ENCODE assay signal across 8 mouse cellular contexts in genomic region chr13:54503604-54504521, GRCm38 (mm10). TPM values are rescaled to one million over a fixed set of nuclear protein-coding genes. Genes with fewer than 3 reads are reported as not detected.
DNase-seq lines count a peak whose midpoint lies in the region; ATAC-seq and TF ChIP-seq lines count a peak whose summit lies in the region.

Gene Simc1 (plus strand): TSS chr13:54503779.

- H3K4me1 ChIP-seq in ES-E14 (ENCODE audit: control insufficient read depth in 2 of 2, insufficient read depth in 2 of 2, low read length in 2 of 2, poor library complexity in 1 of 2) = peaks cover 4 to 6% of the 10 kb centered on the region in 2 experiments; a peak in 2 of 4 replicates
- peaks cover 11% of the 10 kb centered on the region for H3K4me1 ChIP-seq in forebrain, embryonic 14.5 days (ENCODE audit: control insufficient read depth, insufficient read depth, low read length)
- peaks cover 7% of the 10 kb centered on the region; the same call in 1 of the 2 replicates for H3K4me1 ChIP-seq in lung, embryonic 14.5 days (ENCODE audit: insufficient read depth)

- no peaks in the 10 kb centered on the region for H3K27me3 ChIP-seq in forebrain, embryonic 14.5 days (replicated peaks; ENCODE audit: control insufficient read depth, insufficient read depth, low read length)
- no peaks in the 10 kb centered on the region for H3K27me3 ChIP-seq in lung, embryonic 14.5 days (ENCODE audit: insufficient read depth, low read length)

- H3K4me3 ChIP-seq in ES-E14 (ENCODE audit: insufficient read depth in 1 of 2, low read depth in 1 of 2, low read length in 2 of 2, poor library complexity in 1 of 2, severe bottlenecking in 1 of 2) = peak within 1 kb of the TSS; percentile 69 to 86
- peak within 1 kb of the TSS; percentile 74 for H3K4me3 ChIP-seq in forebrain, embryonic 14.5 days (ENCODE audit: low read depth, low read length)
- peak within 1 kb of the TSS; percentile 76 for H3K4me3 ChIP-seq in lung, embryonic 14.5 days (ENCODE audit: low read depth, low read length)

- H3K36me3 ChIP-seq in ES-E14 (ENCODE audit: control insufficient read depth, insufficient read depth, low read length, poor library complexity, severe bottlenecking) = no peaks in the 10 kb centered on the region
- no peaks in the 10 kb centered on the region for H3K36me3 ChIP-seq in forebrain, embryonic 14.5 days (ENCODE audit: control insufficient read depth, insufficient read depth, low read length)
- no peaks in the 10 kb centered on the region for H3K36me3 ChIP-seq in lung, embryonic 14.5 days (ENCODE audit: insufficient read depth)

- ATAC-seq in cerebellum, adult (ENCODE audit: insufficient number of reproducible peaks, low FRiP score, low TSS enrichment) = peak; percentile 85
- ATAC-seq in forebrain, embryonic 14.5 days = peak; percentile 91
- ATAC-seq in lung, embryonic 14.5 days (ENCODE audit: insufficient read depth) = peak; percentile 95
- ATAC-seq in neutrophil, adult 5-6 weeks (ENCODE audit: extremely low read depth, insufficient number of reproducible peaks, low FRiP score, poor library complexity, severe bottlenecking) = peak; percentile 84

- H3K9ac ChIP-seq in ES-E14 (ENCODE audit: insufficient read depth, low read depth, low read length, poor library complexity, severe bottlenecking) = peak within 1 kb of the TSS; percentile 84
- peak within 1 kb of the TSS; percentile 87 for H3K9ac ChIP-seq in forebrain, embryonic 14.5 days (ENCODE audit: low read length)
- peak within 1 kb of the TSS; percentile 82 for H3K9ac ChIP-seq in lung, embryonic 14.5 days

- WGBS in forebrain, embryonic 14.5 days = under 1% methylated on average over 100 of the region's 105 CpGs
- WGBS in lung, embryonic 14.5 days = under 1% methylated on average over 102 of the region's 105 CpGs

- no peak within 1 kb of the TSS for H3K27ac ChIP-seq in ES-E14 (ENCODE audit: insufficient read depth, low read depth, low read length, poor library complexity, severe bottlenecking)
- H3K27ac ChIP-seq in forebrain, embryonic 14.5 days (ENCODE audit: low read depth, low read length) = peak within 1 kb of the TSS; percentile 65
- H3K27ac ChIP-seq in lung, embryonic 14.5 days (ENCODE audit: low read depth) = peak within 1 kb of the TSS; percentile 67

- in situ Hi-C loops in ES-E14 (cut with MboI; ENCODE audit: low sequenced_read_pairs in 2 of 2, unreplicated experiment in 2 of 2) = no loop called here

- DNase-seq in ES-E14 (ENCODE audit: low read depth, low spot score) = peak; percentile 36
- peak; percentile 66 for DNase-seq in forebrain, embryonic 14.5 days (ENCODE audit: low spot score)
- peak; percentile 74 to 77 for DNase-seq in heart, postnatal 10 days
- DNase-seq in layer of hippocampus, adult 18-20 months (ENCODE audit: low spot score in 2 of 2) = peak; percentile 30 to 61
- peak; percentile 75 for DNase-seq in lung, embryonic 14.5 days
- DNase-seq in testis, postnatal 14 days (ENCODE audit: low spot score) = peak; percentile 87

- TF ChIP-seq CTCF in lung, embryonic 14.5 days (IDR thresholded peaks at IDR 0.05; ENCODE audit: low read depth) = no peak

- no peaks in the 10 kb centered on the region for H3K9me3 ChIP-seq in ES-E14 (ENCODE audit: control insufficient read depth, insufficient read depth, low read depth, low read length)
- H3K9me3 ChIP-seq in forebrain, embryonic 14.5 days (replicated peaks; ENCODE audit: control insufficient read depth, low read length) = no peaks in the 10 kb centered on the region
- no peaks in the 10 kb centered on the region for H3K9me3 ChIP-seq in lung, embryonic 14.5 days (ENCODE audit: low read depth, low read length)

- intact Hi-C loops in heart, postnatal 10 days (cut with DNase I) = no loop called here

- H3K4me2 ChIP-seq in forebrain, embryonic 14.5 days (ENCODE audit: low read length) = peak within 1 kb of the TSS; percentile 83
- H3K4me2 ChIP-seq in lung, embryonic 14.5 days = peak within 1 kb of the TSS; percentile 89

TF ChIP-seq in ES-E14, 5 proteins besides CTCF, POLR2A, EP300 and RAD21:
- TF ChIP-seq ZNF384 (IDR thresholded peaks at IDR 0.05; ENCODE audit: low read depth, low read length) (no peak), CHD2 (IDR thresholded peaks at IDR 0.05; ENCODE audit: low read depth, low read length) (no peak), ZC3H11A (IDR thresholded peaks at IDR 0.05; ENCODE audit: borderline replicate concordance, low read depth, low read length) (no peak), MAFK (IDR thresholded peaks at IDR 0.05; ENCODE audit: insufficient read depth, low read depth, low read length) (no peak), HCFC1 (IDR thresholded peaks at IDR 0.05; ENCODE audit: borderline replicate concordance, insufficient read depth, low read length) (no peak)

RNA-seq across cellular contexts. Expression of gene Simc1, which starts in this region (rescaled TPM):
- total RNA-seq in ES-E14 (2012; rRNA removed) = 6.9 and 10.8 TPM in 2 replicates
- polyA plus RNA-seq in forebrain, embryonic 14.5 days (2014; fragmentation: Nextera tagmentation; extraction: Ambion mirVana) = 23.0 and 25.9 TPM in 2 replicates
- 1 to 10 TPM; 3.0 to 4.7 TPM for total RNA-seq in heart, postnatal 10 days (2021)
- total RNA-seq in layer of hippocampus, adult 18-20 months (2021) = 10 to 100 TPM; 15.2 to 16.0 TPM
- polyA plus RNA-seq in lung, embryonic 14.5 days (2014; fragmentation: Nextera tagmentation; extraction: Ambion mirVana) = 15.0 and 16.3 TPM in 2 replicates
- total RNA-seq in neutrophil, adult 5-6 weeks (2017) = 18.5 and 21.9 TPM in 2 replicates

Comparison
In these comparisons a context has a peak if more than half of its experiments do, and no peak if none do; other contexts are left out.
1. DNase-seq: peak in every context shown above with its lines; median percentile 87 in testis, postnatal 14 days; 76 in heart, postnatal 10 days; 75 in lung, embryonic 14.5 days; 66 in forebrain, embryonic 14.5 days; 46 in layer of hippocampus, adult 18-20 months; 36 in ES-E14.